Mouse (Mus musculus): ENCODE measurements around the gene Tm6sf2.
"Not testable (repeated sequence)": the region's sequence is repeated elsewhere in the genome, so short reads cannot be mapped to it uniquely, and the experiment has no call there.

The Tm6sf2 gene

GRCm38 (mm10) chr8:70072441-70073069 lies at the start of gene Tm6sf2:
Tm6sf2 (plus strand) TSS chr8:70072924.
- DNase-seq (ENCODE audit: extremely low spot score, low read depth, low spot score), result no peak

GRCm38 (mm10) chr8:70023596-70023995 lies 49.1 kb upstream of the Tm6sf2 start:
- DNase-seq (ENCODE audit: extremely low spot score, low read depth, low spot score), result no peak

- no peak for DNase-seq (ENCODE audit: extremely low spot score, low read depth, low spot score)
These were observed 46.6 kb upstream of the Tm6sf2 start for GRCm38 (mm10) chr8:70026151-70026550.

- DNase-seq (ENCODE audit: extremely low spot score, low read depth, low spot score), result no peak
These were observed 42.5 kb upstream of the Tm6sf2 start for GRCm38 (mm10) chr8:70030255-70030654.

DNA sequence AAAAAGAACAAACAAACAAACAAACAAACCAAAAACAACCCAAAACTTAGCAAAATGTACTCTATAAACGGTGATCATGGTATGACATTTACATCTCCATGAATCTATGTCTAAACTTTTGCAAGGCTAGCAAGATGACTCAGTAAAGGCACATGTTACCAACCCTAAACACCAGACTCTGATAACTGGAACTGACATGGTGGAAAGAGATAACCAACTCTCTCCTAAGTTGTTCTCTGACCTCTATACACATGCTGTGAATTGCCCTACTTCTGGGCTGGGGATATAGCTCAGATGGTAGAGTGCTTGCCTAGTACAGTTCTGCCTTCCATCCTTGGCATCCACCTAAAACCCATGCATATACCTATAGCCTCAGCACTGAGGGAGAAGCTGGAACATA lies 34.7 kb upstream of the Tm6sf2 start:
- DNase-seq (ENCODE audit: extremely low spot score, low read depth, low spot score), result no peak

DNA sequence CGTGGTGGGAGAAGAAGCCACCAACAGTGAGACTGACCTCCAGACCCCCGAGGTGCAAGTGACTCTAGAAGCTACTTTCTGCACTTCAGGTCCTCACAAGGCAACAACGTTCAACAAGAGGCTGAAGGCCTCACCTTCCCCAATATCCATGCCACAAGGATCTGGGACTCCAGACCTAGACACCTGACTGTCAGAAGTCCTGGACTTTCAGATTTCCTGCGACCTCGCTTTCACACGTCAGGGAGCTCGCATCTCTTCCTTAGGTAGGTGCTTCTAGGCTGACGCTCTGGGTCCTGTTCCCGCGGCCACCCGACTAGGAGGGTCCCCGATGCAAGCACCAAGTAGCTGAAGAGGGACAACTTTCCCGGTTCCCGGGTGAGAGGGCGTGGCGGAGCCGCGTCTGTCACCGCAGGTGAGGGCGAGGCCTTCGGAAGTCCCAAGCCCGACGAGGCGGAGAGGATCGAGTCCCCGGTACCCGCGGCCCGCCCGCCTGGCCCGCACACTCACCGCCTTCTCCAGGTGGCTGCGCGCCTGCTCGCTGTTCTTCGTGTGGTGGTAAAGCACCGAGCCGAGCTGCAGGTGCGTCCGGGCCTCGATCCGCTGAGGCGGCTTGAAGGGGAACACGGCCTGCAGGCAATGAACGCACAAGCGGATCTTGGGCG lies 30.7 kb upstream of the Tm6sf2 start:
- DNase-seq (ENCODE audit: extremely low spot score, low read depth, low spot score), result no peak

- DNase-seq (ENCODE audit: extremely low spot score, low read depth, low spot score), result peak; percentile 95
These were observed 29.9 kb upstream of the Tm6sf2 start, which contains the start of the genes Mau2 and Sugp1 for GRCm38 (mm10) chr8:70042583-70043455. Mau2 (minus strand) TSS chr8:70042734. Sugp1 (plus strand) TSS chr8:70042813.

GRCm38 (mm10) chr8:70043996-70044395 lies 28.7 kb upstream of the Tm6sf2 start:
- no peak for DNase-seq (ENCODE audit: extremely low spot score, low read depth, low spot score)

GRCm38 (mm10) chr8:70049662-70050061 lies 23.1 kb upstream of the Tm6sf2 start:
- DNase-seq (ENCODE audit: extremely low spot score, low read depth, low spot score), result no peak

DNA sequence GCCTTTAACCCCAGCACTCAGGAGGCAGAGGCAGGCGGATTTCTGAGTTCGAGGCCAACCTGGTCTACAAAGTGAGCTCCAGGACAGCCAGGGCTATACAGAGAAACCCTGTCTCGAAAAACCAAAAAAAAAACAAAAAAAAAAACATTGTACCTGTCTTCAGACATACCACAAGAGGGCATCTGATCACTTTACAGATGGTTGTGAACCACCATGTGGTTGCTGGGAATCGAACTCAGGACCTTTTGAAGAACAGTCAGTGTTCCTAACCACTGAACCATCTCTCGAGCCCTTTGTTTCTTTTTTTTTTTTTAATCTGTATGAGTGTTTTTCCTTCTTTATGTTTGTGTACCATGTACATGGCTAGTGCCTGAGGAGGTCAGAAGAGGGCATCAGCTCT lies 22.3 kb upstream of the Tm6sf2 start:
- not testable (repeated sequence) for DNase-seq (ENCODE audit: extremely low spot score, low read depth, low spot score)

DNA sequence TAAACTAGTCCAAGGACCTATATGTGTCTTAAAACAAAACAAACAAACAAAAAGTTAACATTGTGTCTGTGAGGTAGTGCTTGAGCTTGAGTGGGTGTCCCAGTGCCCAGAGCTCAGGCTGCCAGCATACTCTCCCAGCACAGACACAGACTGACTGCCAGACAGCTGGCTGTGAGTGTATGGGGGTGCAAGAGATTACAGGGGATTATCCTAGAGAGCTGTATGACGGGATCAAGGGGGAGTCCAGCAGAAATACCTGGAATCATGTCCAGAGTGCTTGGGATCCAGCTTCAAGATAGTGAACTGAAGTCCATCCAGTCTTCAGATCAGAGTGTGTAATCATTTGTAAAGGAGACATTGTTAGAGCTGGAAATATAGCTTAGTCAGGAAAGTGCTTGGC lies 15.0 kb upstream of the Tm6sf2 start:
- no peak for DNase-seq (ENCODE audit: extremely low spot score, low read depth, low spot score)

DNA sequence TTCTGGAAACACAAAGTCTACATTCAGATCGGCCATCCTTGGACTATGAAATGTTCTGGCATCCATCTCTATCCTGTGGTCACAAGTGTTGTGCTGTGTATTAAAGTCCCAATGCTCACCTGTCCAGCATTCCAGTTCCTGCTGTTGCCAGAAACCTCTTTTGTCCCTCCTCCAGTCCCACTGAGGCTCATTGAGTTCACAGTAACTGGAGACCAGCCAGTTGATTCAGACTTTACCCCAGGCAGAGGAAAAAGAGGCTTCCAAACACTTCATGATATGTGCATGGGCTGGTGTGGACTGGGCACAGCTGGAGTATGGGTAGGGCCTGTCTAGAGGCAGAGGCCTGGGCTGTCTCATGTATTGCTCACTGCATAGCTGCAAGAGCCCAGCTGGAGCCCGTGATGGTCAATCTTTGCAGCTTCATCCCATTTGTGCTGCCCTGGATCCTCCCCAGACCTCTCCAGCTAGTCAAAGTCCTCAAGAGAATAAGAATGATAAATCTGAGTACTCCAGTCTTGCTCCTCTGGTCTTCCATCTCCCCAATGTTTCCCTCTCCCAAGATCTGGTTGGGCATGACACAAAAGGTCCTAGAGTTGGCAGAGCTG lies 786 bp upstream of the Tm6sf2 start:
- DNase-seq (ENCODE audit: extremely low spot score, low read depth, low spot score), result no peak

DNA sequence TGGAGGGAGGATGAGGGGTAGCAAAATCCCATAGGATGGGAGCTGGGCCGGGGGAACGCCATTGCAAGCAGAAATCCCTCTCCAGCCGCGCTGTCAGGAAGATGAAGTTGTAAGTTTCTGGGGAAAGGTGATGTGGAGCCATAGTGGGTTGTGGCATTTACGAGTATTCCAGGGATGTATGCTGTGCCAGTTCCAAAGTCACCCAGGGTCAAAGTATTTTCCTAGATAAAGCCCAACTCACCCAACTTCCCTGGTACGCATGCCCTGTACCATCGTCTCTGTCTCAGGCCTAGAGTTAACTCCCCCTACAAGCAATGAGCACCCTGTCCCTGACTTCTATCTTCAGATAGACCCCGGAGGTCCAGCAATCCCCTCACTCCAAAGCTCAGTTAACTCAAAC lies 396 bp downstream of the Tm6sf2 start:
- DNase-seq (ENCODE audit: extremely low spot score, low read depth, low spot score), result no peak

DNA sequence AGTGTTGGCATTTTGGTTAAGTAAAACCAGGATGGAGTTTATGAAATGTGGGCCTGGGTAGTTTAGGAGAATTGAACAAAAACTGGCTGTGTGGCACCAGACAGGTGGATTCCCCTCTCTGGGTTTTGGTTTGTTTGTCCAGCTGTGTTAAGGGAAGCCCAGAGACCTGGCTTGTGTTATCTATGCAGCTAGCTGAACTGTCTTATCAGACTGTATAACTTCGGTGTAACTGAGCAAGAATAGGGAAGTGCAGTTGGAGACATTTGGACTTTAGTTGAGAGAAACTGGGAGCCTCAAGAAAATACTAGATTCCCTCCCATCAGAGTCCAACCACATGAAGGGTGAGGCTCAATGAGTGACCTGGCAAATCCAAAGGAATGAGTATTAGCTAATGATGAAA lies 958 bp downstream of the Tm6sf2 start:
- DNase-seq (ENCODE audit: extremely low spot score, low read depth, low spot score), result no peak

- DNase-seq (ENCODE audit: extremely low spot score, low read depth, low spot score), result no peak
These were observed 9.3 kb downstream of the Tm6sf2 start for GRCm38 (mm10) chr8:70081976-70082375.

GRCm38 (mm10) chr8:70083285-70083684 lies 10.6 kb downstream of the Tm6sf2 start, which contains the start of gene Hapln4:
Hapln4 (plus strand) TSS chr8:70083457.
- DNase-seq (ENCODE audit: extremely low spot score, low read depth, low spot score), result no peak

DNA sequence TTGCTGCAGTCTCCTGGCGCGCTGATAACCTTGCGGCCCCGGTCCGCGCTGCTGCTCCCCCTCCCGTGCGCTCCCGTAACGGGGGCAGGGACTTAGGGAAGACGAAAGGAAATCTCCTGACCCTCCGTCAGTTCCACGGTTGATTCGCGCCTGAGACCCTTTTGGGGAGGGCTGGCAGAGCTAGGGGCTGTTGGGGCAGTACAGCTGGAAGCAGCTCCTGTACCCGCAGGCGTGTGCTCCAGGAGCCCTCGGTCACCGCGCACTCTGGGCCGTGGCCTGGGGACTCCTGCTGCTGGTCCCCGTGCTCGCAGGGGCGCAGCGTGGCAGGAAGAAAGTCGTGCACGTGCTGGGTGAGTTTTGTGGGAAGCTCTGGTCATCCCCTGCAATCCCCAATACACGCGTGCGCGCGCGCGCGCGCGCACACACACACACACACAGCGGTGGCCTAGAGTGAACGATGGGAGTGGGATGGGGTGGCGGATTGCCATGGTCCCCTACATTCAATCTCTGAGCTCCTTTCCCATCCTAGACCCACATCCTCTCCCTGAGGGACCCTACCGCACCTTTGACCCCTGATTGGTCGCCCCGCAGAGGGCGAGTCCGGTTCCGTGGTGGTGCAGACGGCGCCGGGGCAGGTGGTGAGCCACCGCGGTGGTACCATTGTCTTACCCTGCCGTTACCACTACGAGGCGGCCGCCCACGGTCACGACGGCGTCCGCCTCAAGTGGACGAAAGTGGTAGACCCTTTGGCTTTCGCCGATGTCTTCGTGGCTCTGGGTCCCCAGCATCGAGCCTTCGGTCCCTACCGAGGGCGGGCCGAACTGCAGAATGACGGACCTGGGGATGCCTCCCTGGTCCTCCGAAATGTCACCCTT lies 11.7 kb downstream of the Tm6sf2 start:
- DNase-seq (ENCODE audit: extremely low spot score, low read depth, low spot score), result no peak

- no peak for DNase-seq (ENCODE audit: extremely low spot score, low read depth, low spot score)
These were observed 13.4 kb downstream of the Tm6sf2 start for GRCm38 (mm10) chr8:70086151-70086550.

- no peak for DNase-seq (ENCODE audit: extremely low spot score, low read depth, low spot score)
These were observed 14.5 kb downstream of the Tm6sf2 start for GRCm38 (mm10) chr8:70087237-70087636.

Data from hindlimb bud, embryonic 11.5 days (tissue).